Mouse (Mus musculus) hindbrain, embryonic 13.5 days (tissue): ENCODE measurements at regions not wholly inside any gene's neighbourhood (a gene's known extent, or its start where the extent isn't known, plus 50 kb on each side); places are given as distances from the start of the nearest gene placed in this dataset.
"Not testable (repeated sequence)": the region's sequence is repeated elsewhere in the genome, so short reads cannot be mapped to it uniquely, and the experiment has no call there.

Experiments
- ATAC-seq: fragments of 200-750 bp; cut with Nextera tagmentation; 2 replicates; pipeline ENCODE4 v1.8.0; 2017; ENCODE audit warnings: moderate TSS enrichment; ENCODE audit not compliant: low FRiP score
- H3K27ac ChIP-seq: fragments of 300-500 bp; sonication (generic); 2 replicates; pipeline ENCODE4 v1.5.1; 2015; ENCODE audit warnings: inconsistent platforms, mild to moderate bottlenecking, moderate library complexity
- H3K27me3 ChIP-seq: fragments of 300-500 bp; sonication (generic); 2 replicates; pipeline ENCODE4 v1.6.1; 2015; ENCODE audit warnings: mild to moderate bottlenecking, inconsistent platforms
- H3K36me3 ChIP-seq: fragments of 300-500 bp; sonication (generic); 2 replicates; pipeline ENCODE4 v1.6.1; 2015; ENCODE audit warnings: mild to moderate bottlenecking, inconsistent platforms
- H3K4me1 ChIP-seq: fragments of 300-500 bp; sonication (generic); replicated peaks from 2 replicates; pipeline ENCODE4 v1.6.1; 2015; ENCODE audit warnings: inconsistent platforms
- H3K4me2 ChIP-seq: fragments of 300-500 bp; sonication (generic); 2 replicates; pipeline ENCODE4 v1.6.1; 2015; ENCODE audit warnings: inconsistent platforms, mild to moderate bottlenecking, moderate library complexity
- H3K4me3 ChIP-seq: fragments of 300-500 bp; sonication (generic); 2 replicates; pipeline ENCODE4 v1.5.1; 2015; ENCODE audit warnings: mild to moderate bottlenecking, inconsistent platforms
- H3K9ac ChIP-seq: fragments of 300-500 bp; sonication (generic); 2 replicates; pipeline ENCODE4 v1.6.1; 2015; ENCODE audit warnings: mild to moderate bottlenecking, inconsistent platforms
- H3K9me3 ChIP-seq: fragments of 300-500 bp; sonication (generic); 2 replicates; pipeline ENCODE4 v1.6.1; 2016; ENCODE audit warnings: inconsistent platforms
- WGBS: fragments of 180-500 bp; shearing (Covaris S2); methylation state at CpG from one replicate; pipeline ENCODE4 v1.1.7; 2015; 5-methylcytosine and 5-hydroxymethylcytosine counted together

GRCm38 (mm10) chr7:58442535-58443184 is 213.3 kb upstream of the Atp10a start:
- Histone ChIP-seq H3K9ac (no peak overlapping the region), H3K4me1 (no peaks in the 10 kb centered on the region), H3K9me3 (no peaks in the 10 kb centered on the region), H3K27me3 (no peaks in the 10 kb centered on the region), H3K27ac (no peak overlapping the region), H3K4me2 (no peak overlapping the region), H3K4me3 (no peak overlapping the region), H3K36me3 (no peaks in the 10 kb centered on the region)
- WGBS: 93% methylated on average over 1 of the region's 1 CpGs
- no peak for ATAC-seq

- Histone ChIP-seq H3K4me2 (no peak overlapping the region), H3K4me3 (no peak overlapping the region), H3K27me3 (no peaks in the 10 kb centered on the region), H3K36me3 (no peaks in the 10 kb centered on the region), H3K4me1 (no peaks in the 10 kb centered on the region), H3K9me3 (no peaks in the 10 kb centered on the region), H3K9ac (no peak overlapping the region), H3K27ac (no peak overlapping the region)
- ATAC-seq: no peak
- WGBS: 87% methylated on average over 3 of the region's 3 CpGs
Measured at GRCm38 (mm10) chr7:58443297-58443696, 212.7 kb upstream of the Atp10a start.

GRCm38 (mm10) chr7:58445781-58446180 is 210.2 kb upstream of the Atp10a start:
- H3K4me2 ChIP-seq: no peak overlapping the region

GRCm38 (mm10) chr7:58446261-58446660 is 209.7 kb upstream of the Atp10a start:
- no peaks in the 10 kb centered on the region for H3K9me3 ChIP-seq
- H3K27me3 ChIP-seq: no peaks in the 10 kb centered on the region
- no peak for ATAC-seq
- H3K27ac ChIP-seq: no peak overlapping the region
- no peak overlapping the region for H3K9ac ChIP-seq
- H3K4me1 ChIP-seq: no peaks in the 10 kb centered on the region
- no peak overlapping the region for H3K4me3 ChIP-seq
- H3K36me3 ChIP-seq: no peaks in the 10 kb centered on the region
- no peak overlapping the region for H3K4me2 ChIP-seq

More at GRCm38 (mm10) chr7:58445781-58446180, 210.2 kb upstream of the Atp10a start:
- Histone ChIP-seq H3K4me3 (no peak overlapping the region), H3K36me3 (no peaks in the 10 kb centered on the region), H3K27me3 (no peaks in the 10 kb centered on the region), H3K9ac (no peak overlapping the region), H3K9me3 (no peaks in the 10 kb centered on the region), H3K4me1 (no peaks in the 10 kb centered on the region), H3K27ac (no peak overlapping the region)
- ATAC-seq: no peak
- 83% methylated on average over 1 of the region's 1 CpGs for WGBS

- Histone ChIP-seq H3K4me3 (no peak overlapping the region), H3K9ac (no peak overlapping the region), H3K27ac (no peak overlapping the region), H3K27me3 (no peaks in the 10 kb centered on the region), H3K4me1 (no peaks in the 10 kb centered on the region), H3K36me3 (no peaks in the 10 kb centered on the region), H3K9me3 (no peaks in the 10 kb centered on the region), H3K4me2 (no peak overlapping the region)
- whole genome bisulfite sequencing: 79% methylated on average over 3 of the region's 3 CpGs
- ATAC-seq: no peak
Measured at GRCm38 (mm10) chr7:58448727-58449126, 207.2 kb upstream of the Atp10a start.

GRCm38 (mm10) chr7:58451981-58452380 is 204.0 kb upstream of the Atp10a start:
- Histone ChIP-seq H3K4me1 (no peaks in the 10 kb centered on the region), H3K27ac (no peak overlapping the region), H3K9me3 (no peaks in the 10 kb centered on the region), H3K4me2 (no peak overlapping the region), H3K27me3 (no peaks in the 10 kb centered on the region), H3K9ac (no peak overlapping the region), H3K4me3 (no peak overlapping the region), H3K36me3 (no peaks in the 10 kb centered on the region)
- WGBS: 78% methylated on average over 1 of the region's 1 CpGs
- ATAC-seq: no peak

GRCm38 (mm10) chr7:58458146-58458545 is 197.8 kb upstream of the Atp10a start:
- H3K9ac ChIP-seq, H3K27ac ChIP-seq, H3K4me1 ChIP-seq, H3K27me3 ChIP-seq, H3K4me3 ChIP-seq, H3K36me3 ChIP-seq, H3K4me2 ChIP-seq, ATAC-seq, H3K9me3 ChIP-seq: not testable (repeated sequence)
- WGBS: 97% methylated on average over 3 of the region's 3 CpGs

GRCm38 (mm10) chr7:58460939-58461338 is 195.0 kb upstream of the Atp10a start:
- no peak overlapping the region for H3K4me3 ChIP-seq
- 88% methylated on average over 2 of the region's 2 CpGs for WGBS
- H3K27me3 ChIP-seq: no peaks in the 10 kb centered on the region
- no peaks in the 10 kb centered on the region for H3K36me3 ChIP-seq
- no peak overlapping the region for H3K4me2 ChIP-seq
- ATAC-seq: no peak
- no peak overlapping the region for H3K27ac ChIP-seq
- no peak overlapping the region for H3K9ac ChIP-seq
- H3K4me1 ChIP-seq: no peaks in the 10 kb centered on the region
- no peaks in the 10 kb centered on the region for H3K9me3 ChIP-seq

- WGBS: 42% methylated on average over 3 of the region's 3 CpGs
- Histone ChIP-seq H3K4me1 (no peaks in the 10 kb centered on the region), H3K9me3 (no peaks in the 10 kb centered on the region), H3K27me3 (no peaks in the 10 kb centered on the region), H3K9ac (no peak overlapping the region), H3K4me2 (no peak overlapping the region), H3K4me3 (no peak overlapping the region), H3K27ac (no peak overlapping the region), H3K36me3 (no peaks in the 10 kb centered on the region)
- peak; percentile 83 for ATAC-seq
Measured at GRCm38 (mm10) chr7:58473150-58473549, 182.8 kb upstream of the Atp10a start.

- WGBS: 84% methylated on average over 2 of the region's 2 CpGs
- Histone ChIP-seq H3K36me3 (no peaks in the 10 kb centered on the region), H3K4me2 (no peak overlapping the region), H3K4me1 (no peaks in the 10 kb centered on the region), H3K9ac (no peak overlapping the region), H3K27ac (no peak overlapping the region), H3K4me3 (no peak overlapping the region), H3K27me3 (no peaks in the 10 kb centered on the region), H3K9me3 (no peaks in the 10 kb centered on the region)
- no peak for ATAC-seq
Measured at GRCm38 (mm10) chr7:58475139-58475538, 180.8 kb upstream of the Atp10a start.

GRCm38 (mm10) chr7:58488250-58488649 is 167.7 kb upstream of the Atp10a start:
- Histone ChIP-seq H3K9me3 (no peaks in the 10 kb centered on the region), H3K9ac (no peak overlapping the region), H3K4me1 (no peaks in the 10 kb centered on the region), H3K27me3 (no peaks in the 10 kb centered on the region), H3K4me2 (no peak overlapping the region), H3K4me3 (no peak overlapping the region), H3K36me3 (no peaks in the 10 kb centered on the region), H3K27ac (no peak overlapping the region)
- 37% methylated on average over 2 of the region's 2 CpGs for WGBS
- ATAC-seq: peak; percentile 46; the same call in 1 of the 2 replicates
